Comparison of ENCODE assay signal across 8 mouse cellular contexts in genomic region chr12:83687934-83688315, GRCm38 (mm10). TPM values are rescaled to one million over a fixed set of nuclear protein-coding genes. Genes with fewer than 3 reads are reported as not detected.
DNase-seq lines count a peak whose midpoint lies in the region; ATAC-seq and TF ChIP-seq lines count a peak whose summit lies in the region.

TSS of gene Psen1 (plus strand) at chr12:83688152.

- no peaks in the 10 kb centered on the region for H3K9me3 ChIP-seq in hindbrain, postnatal 0 days (ENCODE audit: low read length)

- peak within 1 kb of the TSS; percentile 94 for H3K4me3 ChIP-seq in gastrocnemius, adult 2 months
- H3K4me3 ChIP-seq in hindbrain, postnatal 0 days (ENCODE audit: low read length), result peak within 1 kb of the TSS; percentile 98
- H3K4me3 ChIP-seq in left cerebral cortex, adult 2 months, result peak within 1 kb of the TSS; percentile 79

- DNase-seq in WW6 (ENCODE audit: low read depth, low spot score), result peak; percentile 79
- peak; percentile 87 to 93 for DNase-seq in cerebellum, postnatal 4 days (ENCODE audit: low spot score in 2 of 2)
- peak; percentile 97 for DNase-seq in gastrocnemius, adult 2 months
- DNase-seq in hindbrain, postnatal 0 days (ENCODE audit: low spot score), result peak; percentile 98
- peak; percentile 93 to 94 for DNase-seq in left cerebral cortex, adult 2 months (ENCODE audit: extremely low spot score in 1 of 2, low spot score in 2 of 2)
- peak; percentile 92 to 94 for DNase-seq in right cerebral cortex, adult 2 months (ENCODE audit: low spot score in 2 of 2)
- peak; percentile 94 for DNase-seq in urinary bladder, postnatal 14 days (ENCODE audit: low spot score)

- H3K4me1 ChIP-seq in hindbrain, postnatal 0 days (ENCODE audit: insufficient read depth, low read length), result peaks cover 4% of the 10 kb centered on the region; the same call in 1 of the 2 replicates

- H3K27me3 ChIP-seq in hindbrain, postnatal 0 days (ENCODE audit: insufficient read depth, low read length), result no peaks in the 10 kb centered on the region

- WGBS in hindbrain, postnatal 0 days, result under 1% methylated on average over 38 of the region's 38 CpGs

- TF ChIP-seq CTCF in gastrocnemius, adult 2 months (IDR thresholded peaks at IDR 0.05), result no peak
- TF ChIP-seq CTCF in hindbrain, postnatal 0 days (IDR thresholded peaks at IDR 0.05; ENCODE audit: low read depth), result no peak
- no peak for TF ChIP-seq CTCF in left cerebral cortex, adult 2 months (IDR thresholded peaks at IDR 0.05)

- peak within 1 kb of the TSS; percentile 89 for H3K4me2 ChIP-seq in hindbrain, postnatal 0 days (ENCODE audit: low read depth, low read length)

- peak within 1 kb of the TSS; percentile 97 for H3K27ac ChIP-seq in gastrocnemius, adult 2 months
- peak within 1 kb of the TSS; percentile 94 for H3K27ac ChIP-seq in hindbrain, postnatal 0 days
- peak within 1 kb of the TSS; percentile 93 for H3K27ac ChIP-seq in left cerebral cortex, adult 2 months

- ATAC-seq in hindbrain, postnatal 0 days, result peak; percentile 100
- peak; percentile 90 for ATAC-seq in megakaryocyte, adult 5-6 weeks (ENCODE audit: poor library complexity, severe bottlenecking)

- H3K36me3 ChIP-seq in hindbrain, postnatal 0 days (ENCODE audit: insufficient read depth, low read length), result no peaks in the 10 kb centered on the region

- peak within 1 kb of the TSS; percentile 81 for H3K9ac ChIP-seq in hindbrain, postnatal 0 days (replicated peaks; ENCODE audit: low read length)

- intact Hi-C loops in gastrocnemius, adult 2 months (cut with DNase I), result loop anchor here (5.0 kb wide), 1 partner anchor 56 kb away; the partner anchor contains the start of gene Rbm25
- intact Hi-C loops in left cerebral cortex, adult 2 months (cut with DNase I), result loop anchor here (5.0 kb wide), 3 partner anchors 36 to 91 kb away; partner anchors contain the start of genes Rbm25 and Zfyve1

RNA-seq across cellular contexts. Expression of gene Psen1, which starts in this region (rescaled TPM):
- 10 to 100 TPM; 25.8 to 31.2 TPM for total RNA-seq in gastrocnemius, adult 2 months (2021)
- 59.3 and 64.5 TPM in 2 replicates for total RNA-seq in hindbrain, postnatal 0 days (2014; rRNA removed)
- polyA plus RNA-seq in hindbrain, postnatal 0 days (2015; fragmentation: Nextera tagmentation; extraction: Ambion mirVana), result 56.0 and 56.8 TPM in 2 replicates
- 10 to 100 TPM; 60.7 to 61.7 TPM for total RNA-seq in left cerebral cortex, adult 2 months (2021)
- total RNA-seq in megakaryocyte, adult 5-6 weeks (2015), result 108 and 111 TPM in 2 replicates
- total RNA-seq in megakaryocyte, adult 5-6 weeks (2017), result 94.4 and 120 TPM in 2 replicates

Comparison
In these comparisons a context has a peak if more than half of its experiments do, and no peak if none do; other contexts are left out.
1. Peak in every context shown above with its lines: DNase-seq, ATAC-seq, H3K4me3 ChIP-seq and H3K27ac ChIP-seq.